Mouse (Mus musculus): ENCODE results near the gene Mfsd4b2. TPM values are rescaled to one million over a fixed set of nuclear protein-coding genes. Genes with fewer than 3 reads are reported as not detected.

Mfsd4b2 gene
- total and polyA plus RNA-seq, 3 experiments = not detected

DNA sequence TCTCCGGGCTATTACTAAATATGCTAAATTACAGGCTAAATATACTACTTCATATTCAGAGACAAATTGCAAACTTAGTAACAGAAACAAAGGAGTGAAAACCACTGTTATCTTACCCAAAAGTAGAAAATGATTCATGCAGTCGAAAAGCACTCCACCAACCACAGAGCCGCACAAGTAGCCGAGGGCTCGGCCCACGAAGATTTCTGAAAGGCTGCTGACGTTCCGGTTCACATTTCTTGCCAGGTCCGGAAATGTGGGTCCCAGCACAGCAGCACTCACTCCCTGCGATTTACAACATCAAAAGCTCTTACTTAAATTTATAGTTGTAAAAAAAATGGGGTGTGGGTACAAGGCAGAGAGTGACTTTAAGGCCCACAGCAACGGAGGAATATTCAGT is 48.3 kb upstream of the Mfsd4b2 start:
- in situ Hi-C loops (cut with MboI; ENCODE audit: low pct_ligation_motif_present, low pct_unique_long_range_greater_than_20kb, low sequenced_read_pairs) (no loop called here), dilution Hi-C loops (cut with MboI; ENCODE audit: extremely low pct_ligation_motif_present, extremely low pct_unique_long_range_greater_than_20kb, low sequenced_read_pairs) (no loop called here)
- no peaks in the 10 kb centered on the region for H3K79me2 ChIP-seq (replicated peaks; ENCODE audit: control insufficient read depth, extremely low read depth, insufficient read depth, poor library complexity, severe bottlenecking)
- no peaks in the 10 kb centered on the region for H3K4me1 ChIP-seq (ENCODE audit: control insufficient read depth in 1 of 2, insufficient read depth in 2 of 2)
- H3K27me3 ChIP-seq (replicated peaks) = no peaks in the 10 kb centered on the region
- no peak overlapping the region for H3K9ac ChIP-seq (ENCODE audit: insufficient read depth, low read depth)
- peaks cover 6% of the 10 kb centered on the region for H3K9me3 ChIP-seq (replicated peaks; ENCODE audit: low read length)
- no peak for DNase-seq (ENCODE audit: extremely low read depth)
- no peak overlapping the region for H3K27ac ChIP-seq (ENCODE audit: insufficient read depth, low read depth)
- no peak overlapping the region for H3K4me3 ChIP-seq (replicated peaks in 1 of 3; ENCODE audit: low read depth in 2 of 3, low read length in 2 of 3, poor library complexity in 1 of 3)
- no peak for TF ChIP-seq MAX (IDR thresholded peaks at IDR 0.05; ENCODE audit: low read length)
- no peak for TF ChIP-seq MAFK (IDR thresholded peaks at IDR 0.05; ENCODE audit: insufficient replicate concordance, low read length)
- TF ChIP-seq HCFC1 (IDR thresholded peaks at IDR 0.05; ENCODE audit: low read depth, low read length) = no peak
- no peak for TF ChIP-seq ELF1 (IDR thresholded peaks at IDR 0.05; ENCODE audit: low read depth, low read length)
- TF ChIP-seq MXI1 (IDR thresholded peaks at IDR 0.05; ENCODE audit: low read depth, low read length) = no peak
- no peak for TF ChIP-seq MEF2A (IDR thresholded peaks at IDR 0.05; ENCODE audit: borderline replicate concordance, low read depth, low read length)
- no peak for TF ChIP-seq E2F4 (IDR thresholded peaks at IDR 0.05; ENCODE audit: insufficient replicate concordance, low read depth, low read length)
- H3K36me3 ChIP-seq (replicated peaks in 1 of 2; ENCODE audit: control insufficient read depth in 1 of 2, insufficient read depth in 1 of 2, low read length in 1 of 2) = no peaks in the 10 kb centered on the region
- H3K4me2 ChIP-seq (ENCODE audit: insufficient read depth, low read depth, poor library complexity, severe bottlenecking) = no peak overlapping the region

DNA sequence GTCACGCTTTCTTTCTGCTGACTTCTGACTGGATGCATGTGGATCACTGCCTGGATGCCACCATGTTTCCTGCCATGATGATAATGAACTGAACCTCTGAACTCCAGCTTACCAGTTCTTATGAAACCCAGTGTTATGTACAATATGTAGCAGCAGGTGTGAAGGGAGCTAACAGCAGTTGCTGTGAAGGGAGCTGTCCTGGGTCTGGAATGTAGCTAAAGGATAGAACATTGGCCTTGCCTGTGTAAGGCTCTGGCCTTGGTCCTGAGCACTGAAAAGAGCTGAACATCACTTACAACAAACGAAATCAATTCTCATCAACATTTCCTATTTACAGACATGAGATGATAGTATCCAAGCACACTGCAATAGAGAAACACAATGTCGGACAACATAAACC is 40.8 kb upstream of the Mfsd4b2 start:
- H3K27ac ChIP-seq (ENCODE audit: insufficient read depth, low read depth) = no peak overlapping the region
- no peaks in the 10 kb centered on the region for H3K4me1 ChIP-seq (ENCODE audit: control insufficient read depth in 1 of 2, insufficient read depth in 2 of 2)
- H3K4me2 ChIP-seq (ENCODE audit: insufficient read depth, low read depth, poor library complexity, severe bottlenecking) = no peak overlapping the region
- TF ChIP-seq SMC3 (IDR thresholded peaks at IDR 0.05; ENCODE audit: low read depth, low read length) (no peak), POLR2A (IDR thresholded peaks at IDR 0.05; ENCODE audit: low read depth, low read length) (no peak), RCOR1 (conservative IDR thresholded peaks at IDR 0.05; ENCODE audit: low read depth, low read length) (no peak), TBP (conservative IDR thresholded peaks at IDR 0.05; ENCODE audit: low read depth, low read length) (no peak), CHD1 (IDR thresholded peaks at IDR 0.05; ENCODE audit: low read depth, low read length) (no peak), SIN3A (IDR thresholded peaks at IDR 0.05; ENCODE audit: low read length) (no peak), ZC3H11A (IDR thresholded peaks at IDR 0.05; ENCODE audit: low read depth, low read length) (no peak), UBTF (IDR thresholded peaks at IDR 0.05; ENCODE audit: low read depth, low read length) (no peak), MXI1 (IDR thresholded peaks at IDR 0.05; ENCODE audit: low read depth, low read length) (no peak), TCF12 (IDR thresholded peaks at IDR 0.05; ENCODE audit: low read depth, low read length) (no peak), ETS1 (conservative IDR thresholded peaks at IDR 0.05; ENCODE audit: low read depth, low read length) (no peak), ELF1 (IDR thresholded peaks at IDR 0.05; ENCODE audit: low read depth, low read length) (no peak), USF2 (conservative IDR thresholded peaks at IDR 0.05; ENCODE audit: low read depth, low read length) (no peak), BHLHE40 (IDR thresholded peaks at IDR 0.05; ENCODE audit: low read depth, low read length) (no peak), USF1 (IDR thresholded peaks at IDR 0.05; ENCODE audit: low read depth, low read length) (no peak), ZKSCAN1 (IDR thresholded peaks at IDR 0.05; ENCODE audit: borderline replicate concordance, low read depth, low read length) (no peak), ZNF384 (IDR thresholded peaks at IDR 0.05; ENCODE audit: low read depth, low read length) (no peak), MAX (IDR thresholded peaks at IDR 0.05; ENCODE audit: low read length) (no peak)
- no peaks in the 10 kb centered on the region for H3K36me3 ChIP-seq (replicated peaks in 1 of 2; ENCODE audit: control insufficient read depth in 1 of 2, insufficient read depth in 1 of 2, low read length in 1 of 2)
- no peak overlapping the region for H3K4me3 ChIP-seq (replicated peaks in 1 of 3; ENCODE audit: low read depth in 2 of 3, low read length in 2 of 3, poor library complexity in 1 of 3)
- no peak overlapping the region for H3K9ac ChIP-seq (ENCODE audit: insufficient read depth, low read depth)
- no peaks in the 10 kb centered on the region for H3K27me3 ChIP-seq (replicated peaks)
- H3K9me3 ChIP-seq (replicated peaks; ENCODE audit: low read length) = peaks cover 2% of the 10 kb centered on the region
- no peak for DNase-seq (ENCODE audit: extremely low read depth)
- no peaks in the 10 kb centered on the region for H3K79me2 ChIP-seq (replicated peaks; ENCODE audit: control insufficient read depth, extremely low read depth, insufficient read depth, poor library complexity, severe bottlenecking)
- in situ Hi-C loops (cut with MboI; ENCODE audit: low pct_ligation_motif_present, low pct_unique_long_range_greater_than_20kb, low sequenced_read_pairs) = no loop called here
- dilution Hi-C loops (cut with MboI; ENCODE audit: extremely low pct_ligation_motif_present, extremely low pct_unique_long_range_greater_than_20kb, low sequenced_read_pairs) = no loop called here

Data from CH12.LX (cell line).